Mouse (Mus musculus) neutrophil, adult 5-6 weeks (primary cell): ENCODE data around the gene Rbm19. TPM values are rescaled to one million over a fixed set of nuclear protein-coding genes. Genes with fewer than 3 reads are reported as not detected.
"Not testable (repeated sequence)": the region's sequence is repeated elsewhere in the genome, so short reads cannot be mapped to it uniquely, and the experiment has no call there.

ENCODE experiments used
- ATAC-seq: fragments of 151-379, 151-347 bp; 2 replicates; pipeline ENCODE4 v1.8.0; 2017; ENCODE audit warnings: mild to moderate bottlenecking, moderate TSS enrichment; ENCODE audit not compliant: insufficient number of reproducible peaks, poor library complexity, low FRiP score, severe bottlenecking; ENCODE audit errors: extremely low read depth
- total RNA-seq: library from RNA; stranded (forward); fragments of 200-1000 nt; gene quantifications from 2 replicates; pipeline ENCODE4 v1.2.3, GENCODE M21; 2017

Rbm19 gene
- total RNA-seq, result 21.6 and 29.0 TPM in 2 replicates

GRCm38 (mm10) chr5:120116261-120117050 is at the start of gene Rbm19:
Rbm19 (plus strand) TSS chr5:120116465.
- peak; percentile 79 for ATAC-seq

GRCm38 (mm10) chr5:120067266-120067665 is 49.0 kb upstream of the Rbm19 start:
- no peak for ATAC-seq

GRCm38 (mm10) chr5:120074101-120074500 is 42.2 kb upstream of the Rbm19 start:
- ATAC-seq, result no peak

GRCm38 (mm10) chr5:120080027-120080426 is 36.2 kb upstream of the Rbm19 start:
- no peak for ATAC-seq

GRCm38 (mm10) chr5:120080468-120080867 is 35.8 kb upstream of the Rbm19 start:
- peak; percentile 4; the same call in 1 of the 2 replicates for ATAC-seq

GRCm38 (mm10) chr5:120088561-120088960 is 27.7 kb upstream of the Rbm19 start:
- peak; percentile 70 for ATAC-seq

GRCm38 (mm10) chr5:120094602-120095001 is 21.7 kb upstream of the Rbm19 start:
- 0 out of 2 replicates have a peak, but pooled peaks have one; percentile 43 for ATAC-seq

- no peak for ATAC-seq
These were observed 19.2 kb upstream of the Rbm19 start for GRCm38 (mm10) chr5:120097042-120097441.

GRCm38 (mm10) chr5:120100814-120101213 is 15.5 kb upstream of the Rbm19 start:
- ATAC-seq, result no peak

GRCm38 (mm10) chr5:120102097-120102496 is 14.2 kb upstream of the Rbm19 start:
- no peak for ATAC-seq

GRCm38 (mm10) chr5:120102732-120103131 is 13.5 kb upstream of the Rbm19 start:
- peak; percentile 83 for ATAC-seq

GRCm38 (mm10) chr5:120103458-120103857 is 12.8 kb upstream of the Rbm19 start:
- no peak for ATAC-seq

GRCm38 (mm10) chr5:120106424-120107073 is 9.7 kb upstream of the Rbm19 start:
- peak; percentile 41; the same call in 1 of the 2 replicates for ATAC-seq

GRCm38 (mm10) chr5:120114361-120114760 is 1.9 kb upstream of the Rbm19 start:
- ATAC-seq, result no peak

- ATAC-seq, result not testable (repeated sequence)
These were observed 896 bp downstream of the Rbm19 start for GRCm38 (mm10) chr5:120117161-120117560.

GRCm38 (mm10) chr5:120124881-120125690 is 8.8 kb downstream of the Rbm19 start:
- no peak for ATAC-seq

GRCm38 (mm10) chr5:120127641-120128040 is 11.4 kb downstream of the Rbm19 start:
- no peak for ATAC-seq

GRCm38 (mm10) chr5:120128511-120128910 is 12.2 kb downstream of the Rbm19 start:
- no peak for ATAC-seq

GRCm38 (mm10) chr5:120129070-120129469 is 12.8 kb downstream of the Rbm19 start:
- no peak for ATAC-seq
